Mouse (Mus musculus): ENCODE data around the gene Aif1. TPM values are rescaled to one million over a fixed set of nuclear protein-coding genes. Genes with fewer than 3 reads are reported as not detected.

Aif1 gene
- 22.8 and 23.2 TPM in 2 replicates for polyA plus RNA-seq (2015; fragmentation: Nextera tagmentation; extraction: Ambion mirVana)

DNA sequence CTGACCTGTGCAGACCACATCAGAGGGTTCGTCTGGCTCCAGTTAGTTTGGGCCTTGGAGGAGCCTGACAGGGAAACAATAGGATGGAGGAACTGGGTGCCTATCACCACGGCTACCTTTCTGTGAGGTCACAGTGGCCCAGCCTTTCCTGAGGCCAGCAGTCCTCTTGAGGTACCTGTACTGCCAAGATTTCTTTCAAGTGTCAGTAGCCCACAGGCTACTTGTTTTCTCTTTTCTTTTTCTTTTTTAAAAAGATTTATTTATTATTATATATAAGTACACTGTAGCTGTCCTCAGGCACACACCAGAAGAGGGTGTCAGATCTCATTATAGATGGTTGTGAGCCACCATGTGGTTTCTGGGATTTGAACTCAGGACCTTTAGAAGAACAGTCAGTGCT lies at the start of gene Aif1:
Gene Aif1, minus strand, starts transcription at position 101 of the 400 bp plus-strand sequence.
- Histone ChIP-seq H3K4me3 (ENCODE audit: low read depth, low read length) (no peak within 1 kb of the TSS), H3K9me3 (replicated peaks; ENCODE audit: control insufficient read depth, low read length) (no peaks in the 10 kb centered on the region), H3K4me2 (ENCODE audit: low read depth, low read length) (no peak within 1 kb of the TSS), H3K36me3 (ENCODE audit: control insufficient read depth, insufficient read depth) (no peaks in the 10 kb centered on the region), H3K27ac (ENCODE audit: low read length) (no peak within 1 kb of the TSS), H3K4me1 (ENCODE audit: control insufficient read depth, low read depth, low read length) (no peaks in the 10 kb centered on the region), H3K9ac (ENCODE audit: low read depth, low read length) (no peak within 1 kb of the TSS), H3K27me3 (ENCODE audit: control insufficient read depth, insufficient read depth, low read depth, low read length) (no peaks in the 10 kb centered on the region)
- ATAC-seq (ENCODE audit: low read depth) = no peak
- 49% methylated on average over 2 of the region's 2 CpGs for WGBS (ENCODE audit: insufficient replicate concordance)

DNA sequence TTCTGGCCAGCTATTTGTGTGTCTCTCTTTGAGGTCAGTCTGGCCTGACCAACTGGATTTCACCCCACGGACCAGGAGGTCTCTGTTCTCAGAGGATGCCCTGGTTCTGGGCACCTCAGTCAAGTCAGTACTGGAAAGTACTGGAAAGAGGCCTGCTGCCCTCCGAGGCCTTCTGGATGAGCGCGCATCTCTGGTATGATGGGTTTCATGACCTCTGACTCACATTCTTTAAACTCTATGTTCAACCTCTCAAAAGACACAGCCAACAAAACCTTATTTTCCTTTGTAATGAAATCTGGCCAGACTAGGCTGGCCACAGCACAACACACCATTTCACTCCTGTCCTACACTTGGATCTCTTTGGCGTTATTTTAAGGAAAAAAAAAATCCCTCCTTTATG lies 49.6 kb upstream of the Aif1 start:
- Histone ChIP-seq H3K27me3 (ENCODE audit: control insufficient read depth, insufficient read depth, low read depth, low read length) (no peaks in the 10 kb centered on the region), H3K27ac (ENCODE audit: low read length) (no peak overlapping the region), H3K4me3 (ENCODE audit: low read depth, low read length) (no peak overlapping the region), H3K9me3 (replicated peaks; ENCODE audit: control insufficient read depth, low read length) (no peaks in the 10 kb centered on the region), H3K9ac (ENCODE audit: low read depth, low read length) (no peak overlapping the region), H3K36me3 (ENCODE audit: control insufficient read depth, insufficient read depth) (peaks cover 7% of the 10 kb centered on the region), H3K4me2 (ENCODE audit: low read depth, low read length) (no peak overlapping the region), H3K4me1 (ENCODE audit: control insufficient read depth, low read depth, low read length) (peaks cover 2% of the 10 kb centered on the region; the same call in 1 of the 2 replicates)
- WGBS (ENCODE audit: insufficient replicate concordance) = 89% methylated on average over 5 of the region's 5 CpGs
- ATAC-seq (ENCODE audit: low read depth) = no peak

DNA sequence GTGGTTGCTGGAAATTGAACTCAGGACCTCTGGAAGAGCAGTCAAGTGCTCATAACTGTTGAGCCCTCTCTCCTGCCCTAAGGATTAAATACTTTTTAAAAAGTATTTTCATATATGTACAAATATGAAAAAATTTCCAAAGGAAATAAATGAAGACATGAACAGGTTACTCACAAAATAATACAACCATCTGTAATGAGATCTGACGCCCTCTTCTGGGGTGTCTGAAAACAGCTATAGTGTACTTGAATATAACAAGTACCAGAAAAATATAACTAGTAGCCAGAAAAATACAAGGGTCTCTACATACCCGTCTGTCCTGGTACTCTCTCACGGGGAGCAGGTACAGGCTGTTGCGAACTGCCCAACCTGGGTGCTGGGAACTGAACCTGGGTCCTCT lies 48.8 kb upstream of the Aif1 start:
- WGBS (ENCODE audit: insufficient replicate concordance) = 76% methylated on average over 4 of the region's 4 CpGs
- ATAC-seq (ENCODE audit: low read depth) = no peak
- peaks cover 5% of the 10 kb centered on the region; the same call in 1 of the 2 replicates for H3K4me1 ChIP-seq (ENCODE audit: control insufficient read depth, low read depth, low read length)
- H3K4me3 ChIP-seq (ENCODE audit: low read depth, low read length) = no peak overlapping the region
- H3K9ac ChIP-seq (ENCODE audit: low read depth, low read length) = no peak overlapping the region
- no peak overlapping the region for H3K4me2 ChIP-seq (ENCODE audit: low read depth, low read length)
- H3K36me3 ChIP-seq (ENCODE audit: control insufficient read depth, insufficient read depth) = peaks cover 6% of the 10 kb centered on the region
- no peak overlapping the region for H3K27ac ChIP-seq (ENCODE audit: low read length)
- no peaks in the 10 kb centered on the region for H3K27me3 ChIP-seq (ENCODE audit: control insufficient read depth, insufficient read depth, low read depth, low read length)
- no peaks in the 10 kb centered on the region for H3K9me3 ChIP-seq (replicated peaks; ENCODE audit: control insufficient read depth, low read length)

DNA sequence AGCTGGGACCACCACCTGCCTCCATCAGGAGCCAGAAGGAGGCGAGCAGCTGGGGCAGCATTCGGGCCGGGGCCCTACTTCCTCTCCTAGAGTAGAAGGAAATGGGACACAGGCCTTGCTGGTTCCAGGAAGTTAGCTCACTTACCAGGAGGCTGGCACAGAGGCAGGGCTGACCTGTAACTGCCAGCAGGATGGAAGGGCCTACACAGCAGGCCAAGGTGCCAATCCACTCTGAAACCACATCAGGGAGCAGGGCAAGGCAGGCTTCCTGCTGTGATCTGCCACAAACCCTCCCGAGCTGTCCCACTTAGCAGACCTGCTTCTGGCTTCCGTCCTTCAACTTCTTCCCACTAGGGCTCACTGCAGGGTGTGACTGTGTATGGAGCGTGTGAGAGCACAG lies 46.4 kb upstream of the Aif1 start:
- peaks cover 3% of the 10 kb centered on the region; the same call in 1 of the 2 replicates for H3K36me3 ChIP-seq (ENCODE audit: control insufficient read depth, insufficient read depth)
- 43% methylated on average over 6 of the region's 6 CpGs for WGBS (ENCODE audit: insufficient replicate concordance)
- peaks cover 8% of the 10 kb centered on the region; the same call in 1 of the 2 replicates for H3K4me1 ChIP-seq (ENCODE audit: control insufficient read depth, low read depth, low read length)
- H3K27ac ChIP-seq (ENCODE audit: low read length) = peak overlapping the region; percentile 35; the same call in 1 of the 2 replicates
- ATAC-seq (ENCODE audit: low read depth) = 0 out of 2 replicates have a peak, but pooled peaks have one; percentile 20
- no peaks in the 10 kb centered on the region for H3K27me3 ChIP-seq (ENCODE audit: control insufficient read depth, insufficient read depth, low read depth, low read length)
- H3K9ac ChIP-seq (ENCODE audit: low read depth, low read length) = no peak overlapping the region
- no peak overlapping the region for H3K4me2 ChIP-seq (ENCODE audit: low read depth, low read length)
- H3K4me3 ChIP-seq (ENCODE audit: low read depth, low read length) = no peak overlapping the region
- H3K9me3 ChIP-seq (replicated peaks; ENCODE audit: control insufficient read depth, low read length) = no peaks in the 10 kb centered on the region

DNA sequence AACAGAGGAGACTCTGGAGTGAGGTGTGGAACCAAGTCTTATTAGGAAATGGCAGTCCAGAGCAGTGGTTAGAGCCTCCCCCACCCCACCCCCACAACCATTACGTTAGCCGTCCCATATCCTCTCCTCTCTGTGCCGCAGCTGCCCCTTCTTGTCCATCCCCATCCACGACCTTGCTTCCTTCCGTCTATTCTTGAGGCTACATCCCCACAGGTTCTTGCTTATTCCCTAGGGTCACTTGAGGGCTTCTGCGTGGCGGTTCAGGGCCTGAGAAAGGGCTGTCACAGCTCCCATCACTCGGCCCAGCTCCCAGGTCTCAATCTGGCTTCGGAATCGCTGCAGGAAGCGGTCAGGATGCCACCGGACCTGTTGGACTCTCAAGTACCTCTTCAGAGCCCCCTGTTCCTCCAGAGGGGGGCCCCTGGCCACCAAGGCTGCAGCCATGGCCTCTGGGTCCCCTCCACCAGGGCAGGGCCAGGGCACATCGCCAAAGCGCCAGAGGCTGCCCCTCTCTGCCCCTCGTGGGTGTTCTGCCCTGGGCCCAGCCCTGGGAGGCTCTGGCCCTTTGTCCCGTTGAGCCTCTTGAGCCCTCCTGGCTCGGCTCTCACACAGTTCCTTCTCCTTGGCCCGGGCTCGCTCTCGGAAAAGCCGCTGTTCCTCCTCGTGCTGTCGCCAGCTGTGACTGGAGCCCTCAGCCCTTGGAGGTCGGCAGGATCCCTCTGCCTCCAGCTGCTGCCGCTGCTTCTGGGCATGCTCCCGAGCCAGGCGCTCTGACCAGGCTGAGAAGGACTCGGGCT lies 44.5 kb upstream of the Aif1 start, which contains the start of gene Gm16181:
Gene Gm16181, plus strand, starts transcription at position 679 of the 797 bp plus-strand sequence.
- Histone ChIP-seq H3K27me3 (ENCODE audit: control insufficient read depth, insufficient read depth, low read depth, low read length) (no peaks in the 10 kb centered on the region), H3K36me3 (ENCODE audit: control insufficient read depth, insufficient read depth) (peaks cover 3% of the 10 kb centered on the region; the same call in 1 of the 2 replicates), H3K4me2 (ENCODE audit: low read depth, low read length) (no peak within 1 kb of the TSS), H3K9ac (ENCODE audit: low read depth, low read length) (no peak within 1 kb of the TSS), H3K9me3 (replicated peaks; ENCODE audit: control insufficient read depth, low read length) (no peaks in the 10 kb centered on the region), H3K4me3 (ENCODE audit: low read depth, low read length) (no peak within 1 kb of the TSS), H3K27ac (ENCODE audit: low read length) (peak within 1 kb of the TSS; percentile 59), H3K4me1 (ENCODE audit: control insufficient read depth, low read depth, low read length) (peaks cover 8% of the 10 kb centered on the region; the same call in 1 of the 2 replicates)
- no peak for ATAC-seq (ENCODE audit: low read depth)
- WGBS (ENCODE audit: insufficient replicate concordance) = 56% methylated on average over 28 of the region's 28 CpGs

DNA sequence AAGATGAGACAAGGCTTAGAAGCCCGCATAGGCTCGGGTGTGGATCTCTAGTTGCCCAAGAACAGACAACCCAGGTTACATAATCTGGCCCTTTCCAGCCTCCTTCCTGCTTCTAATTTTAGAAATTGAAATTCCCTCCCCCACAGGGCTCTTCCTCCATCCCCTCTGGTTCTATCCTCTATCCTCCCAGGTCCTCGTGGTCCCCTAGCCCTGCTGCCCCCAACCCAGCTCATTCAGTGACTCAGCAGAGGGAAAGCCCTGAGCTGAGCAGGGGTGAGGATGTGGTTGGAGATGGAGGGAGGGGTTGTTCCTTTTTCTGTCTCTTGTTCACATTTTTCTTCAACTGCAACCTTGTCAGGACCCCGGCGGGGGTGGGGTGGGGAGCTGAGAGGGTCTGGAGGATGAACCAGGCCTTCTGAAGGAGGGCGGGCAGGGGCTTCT lies 43.8 kb upstream of the Aif1 start:
- Histone ChIP-seq H3K9ac (ENCODE audit: low read depth, low read length) (no peak overlapping the region), H3K27ac (ENCODE audit: low read length) (peak overlapping the region; percentile 59), H3K4me2 (ENCODE audit: low read depth, low read length) (no peak overlapping the region), H3K4me3 (ENCODE audit: low read depth, low read length) (no peak overlapping the region), H3K36me3 (ENCODE audit: control insufficient read depth, insufficient read depth) (0 out of 2 replicates have a peak, but pooled peaks cover 3% of the 10 kb centered on the region), H3K9me3 (replicated peaks; ENCODE audit: control insufficient read depth, low read length) (no peaks in the 10 kb centered on the region), H3K27me3 (ENCODE audit: control insufficient read depth, insufficient read depth, low read depth, low read length) (no peaks in the 10 kb centered on the region), H3K4me1 (ENCODE audit: control insufficient read depth, low read depth, low read length) (peaks cover 8% of the 10 kb centered on the region; the same call in 1 of the 2 replicates)
- 17% methylated on average over 6 of the region's 6 CpGs for WGBS (ENCODE audit: insufficient replicate concordance)
- no peak for ATAC-seq (ENCODE audit: low read depth)

DNA sequence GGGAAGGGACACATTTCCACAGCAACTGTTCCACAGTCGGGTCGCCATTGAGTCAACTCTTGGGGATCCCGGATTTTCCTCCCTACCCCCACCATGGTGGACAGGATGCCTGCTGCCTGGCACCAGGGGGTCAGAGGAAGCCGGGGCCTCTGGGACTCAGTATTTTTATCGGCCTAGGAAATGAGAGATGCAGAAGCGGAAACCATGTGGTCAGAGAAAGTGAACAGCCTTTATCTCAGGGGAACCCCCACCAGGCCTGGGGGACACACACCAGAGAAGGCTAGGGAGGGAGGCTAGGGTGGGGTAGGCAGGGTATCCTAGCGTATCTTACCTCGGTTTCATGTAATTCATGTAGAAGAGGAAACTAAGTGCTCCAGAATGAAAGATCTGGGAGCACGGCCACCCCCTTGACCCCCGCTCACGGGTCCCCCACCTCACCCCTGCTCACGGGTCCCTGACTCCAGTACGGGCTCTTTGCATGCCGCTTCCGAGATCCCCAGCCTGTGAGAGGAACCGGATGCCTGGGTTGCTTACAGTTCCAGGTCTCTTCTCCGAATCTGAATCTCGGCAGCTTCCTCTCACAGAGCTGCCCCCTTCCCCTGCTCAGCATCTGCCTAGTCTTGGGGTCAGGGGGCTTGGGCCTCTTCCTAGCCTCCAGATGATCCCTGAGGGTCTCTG lies 42.8 kb upstream of the Aif1 start:
- peak; percentile 57 for ATAC-seq (ENCODE audit: low read depth)
- peaks cover 8% of the 10 kb centered on the region; the same call in 1 of the 2 replicates for H3K4me1 ChIP-seq (ENCODE audit: control insufficient read depth, low read depth, low read length)
- peak overlapping the region; percentile 14 for H3K4me2 ChIP-seq (ENCODE audit: low read depth, low read length)
- 0 out of 2 replicates have a peak, but pooled peaks cover 3% of the 10 kb centered on the region for H3K36me3 ChIP-seq (ENCODE audit: control insufficient read depth, insufficient read depth)
- H3K9ac ChIP-seq (ENCODE audit: low read depth, low read length) = no peak overlapping the region
- H3K27me3 ChIP-seq (ENCODE audit: control insufficient read depth, insufficient read depth, low read depth, low read length) = no peaks in the 10 kb centered on the region
- H3K4me3 ChIP-seq (ENCODE audit: low read depth, low read length) = peak overlapping the region; percentile 9; the same call in 1 of the 2 replicates
- H3K9me3 ChIP-seq (replicated peaks; ENCODE audit: control insufficient read depth, low read length) = no peaks in the 10 kb centered on the region
- WGBS (ENCODE audit: insufficient replicate concordance) = 12% methylated on average over 18 of the region's 18 CpGs
- peak overlapping the region; percentile 16 for H3K27ac ChIP-seq (ENCODE audit: low read length)

DNA sequence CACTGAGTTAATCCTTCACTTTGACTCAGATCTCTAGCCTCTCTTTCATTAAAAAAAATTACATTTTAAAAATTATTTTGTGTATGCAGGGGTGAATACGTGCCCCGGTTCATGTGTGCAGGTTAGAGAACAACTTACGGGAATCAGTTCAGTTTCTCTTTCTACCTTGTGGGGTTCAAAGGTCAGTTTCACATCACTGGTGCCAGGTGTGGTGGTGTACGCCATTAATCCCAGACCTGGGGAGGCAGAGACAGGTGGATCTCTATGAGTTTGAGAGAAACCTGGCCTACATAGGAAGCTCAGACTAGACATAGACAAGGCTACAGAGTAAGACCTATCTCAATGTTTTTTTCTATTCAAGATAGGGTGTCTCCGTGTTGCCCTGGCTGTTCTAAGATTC lies 37.2 kb upstream of the Aif1 start:
- Histone ChIP-seq H3K9me3 (replicated peaks; ENCODE audit: control insufficient read depth, low read length) (no peaks in the 10 kb centered on the region), H3K9ac (ENCODE audit: low read depth, low read length) (no peak overlapping the region), H3K4me3 (ENCODE audit: low read depth, low read length) (no peak overlapping the region), H3K36me3 (ENCODE audit: control insufficient read depth, insufficient read depth) (no peaks in the 10 kb centered on the region), H3K27ac (ENCODE audit: low read length) (no peak overlapping the region), H3K4me2 (ENCODE audit: low read depth, low read length) (no peak overlapping the region), H3K4me1 (ENCODE audit: control insufficient read depth, low read depth, low read length) (peaks cover 3% of the 10 kb centered on the region; the same call in 1 of the 2 replicates), H3K27me3 (ENCODE audit: control insufficient read depth, insufficient read depth, low read depth, low read length) (no peaks in the 10 kb centered on the region)
- ATAC-seq (ENCODE audit: low read depth) = no peak
- WGBS (ENCODE audit: insufficient replicate concordance) = 71% methylated on average over 5 of the region's 5 CpGs
